Mouse (Mus musculus) liver, embryonic 14.5 days (tissue): ENCODE data around the gene Gprc5d. TPM values are rescaled to one million over a fixed set of nuclear protein-coding genes. Genes with fewer than 3 reads are reported as not detected.

Source experiments
- ATAC-seq: fragments of 200-750 bp; cut with Nextera tagmentation; 2 replicates; pipeline ENCODE4 v1.8.0; 2017; ENCODE audit warnings: moderate number of reproducible peaks, mild to moderate bottlenecking, moderate library complexity; ENCODE audit not compliant: insufficient read depth
- DNase-seq, 3 experiments: peaks; one replicate each; pipeline ENCODE4 v3.0.0-alpha.2; 2012 to 2013; ENCODE audit warnings: low read depth in 3 of 3, low spot score in 3 of 3
- H3K27ac ChIP-seq: fragments of 300-500 bp; sonication (generic); 2 replicates; pipeline ENCODE4 v1.5.1; 2014; ENCODE audit warnings: moderate library complexity, mild to moderate bottlenecking, control low read depth, inconsistent platforms
- H3K27me3 ChIP-seq: fragments of 300-500 bp; sonication (generic); 2 replicates; pipeline ENCODE4 v1.6.1; 2014; ENCODE audit warnings: mild to moderate bottlenecking, low read length, moderate library complexity; ENCODE audit not compliant: control insufficient read depth, insufficient read depth
- H3K36me3 ChIP-seq: fragments of 300-500 bp; sonication (generic); replicated peaks from 2 replicates; pipeline ENCODE4 v1.6.1; 2014; ENCODE audit warnings: low read depth; ENCODE audit not compliant: control insufficient read depth, insufficient read depth
- H3K4me1 ChIP-seq, 2 experiments: fragments of 200-500 bp in 1 of 2; fragments of 300-500 bp in 1 of 2; sonication (generic) in 1 of 2; replicated peaks; 2 replicates each; pipeline ENCODE4 v1.6.1; 2012 to 2014; ENCODE audit warnings: antibody characterized with exemption in 1 of 2, inconsistent platforms in 1 of 2, low read length in 1 of 2; ENCODE audit not compliant: control insufficient read depth in 2 of 2, insufficient read depth in 2 of 2
- H3K4me2 ChIP-seq: fragments of 300-500 bp; sonication (generic); 2 replicates; pipeline ENCODE4 v1.6.1; 2014; ENCODE audit warnings: low read depth, mild to moderate bottlenecking, control low read depth, moderate library complexity
- H3K4me3 ChIP-seq, 2 experiments: fragments of 200-500 bp in 1 of 2; fragments of 300-500 bp in 1 of 2; sonication (generic) in 1 of 2; 2 replicates each; pipeline ENCODE4 v1.5.1; 2012 to 2014; ENCODE audit warnings: low read depth in 2 of 2, low read length in 2 of 2, mild to moderate bottlenecking in 2 of 2, control low read depth in 1 of 2, inconsistent platforms in 1 of 2, moderate library complexity in 1 of 2; ENCODE audit not compliant: insufficient read depth in 1 of 2
- H3K9ac ChIP-seq: fragments of 300-500 bp; sonication (generic); replicated peaks from 2 replicates; pipeline ENCODE4 v1.6.1; 2014; ENCODE audit warnings: mild to moderate bottlenecking, control low read depth, moderate library complexity
- H3K9me3 ChIP-seq: fragments of 300-500 bp; sonication (generic); 2 replicates; pipeline ENCODE4 v1.6.1; 2016; ENCODE audit warnings: low read length, mixed read lengths; ENCODE audit not compliant: control insufficient read depth
- CTCF ChIP-seq: IDR thresholded peaks from 2 replicates; pipeline ENCODE4 v1.5.1; 2016; ENCODE audit warnings: antibody characterized with exemption, low read depth, control low read depth
- EP300 ChIP-seq: IDR thresholded peaks from 2 replicates; pipeline ENCODE4 v1.6.1; 2016; ENCODE audit warnings: antibody characterized with exemption, low read depth
- WGBS: fragments of 180-500 bp; shearing (Covaris S2); extraction: QIAGEN DNeasy Blood & Tissue Kit; methylation state at CpG from one replicate; pipeline ENCODE4 v1.1.7; 2014; ENCODE audit not compliant: insufficient replicate concordance; 5-methylcytosine and 5-hydroxymethylcytosine counted together
- polyA plus RNA-seq, 2 experiments: library from polyadenylated mRNA; depleted of rRNA in 1 of 2; stranded (reverse) in 1 of 2; unstranded in 1 of 2; fragments of >200 nt; fragmentation: Nextera tagmentation in 1 of 2; extraction: Ambion mirVana in 1 of 2; gene quantifications; 2 replicates each; pipeline versions ENCODE4 v1.2.1 to v1.2.3; 2012 to 2014

Gprc5d gene
- polyA plus RNA-seq, 2 experiments = 0.28 TPM; not detected in 1

GRCm38 (mm10) chr6:135156597-135156996 is 38.5 kb upstream of the Gprc5d start:
- Histone ChIP-seq H3K36me3 (peaks cover 43% of the 10 kb centered on the region), H3K27ac (no peak overlapping the region), H3K4me1 (peaks cover 2 to 18% of the 10 kb centered on the region in 2 experiments; a peak in 3 of 4 replicates), H3K4me2 (no peak overlapping the region), H3K9me3 (no peaks in the 10 kb centered on the region), H3K9ac (no peak overlapping the region), H3K4me3 (no peak overlapping the region), H3K27me3 (no peaks in the 10 kb centered on the region)
- TF ChIP-seq CTCF = no peak
- 0 out of 2 replicates have a peak, but pooled peaks have one; percentile 21 for TF ChIP-seq EP300
- no peak for DNase-seq
- WGBS = 40% methylated on average over 8 of the region's 8 CpGs
- peak; percentile 29 for ATAC-seq

GRCm38 (mm10) chr6:135153719-135154118 is 35.6 kb upstream of the Gprc5d start:
- peaks cover 0 to 15% of the 10 kb centered on the region in 2 experiments; a peak in 3 of 4 replicates for H3K4me1 ChIP-seq
- no peak overlapping the region for H3K9ac ChIP-seq
- TF ChIP-seq EP300 (no peak), CTCF (no peak)
- H3K36me3 ChIP-seq = peaks cover 59% of the 10 kb centered on the region
- no peaks in the 10 kb centered on the region for H3K9me3 ChIP-seq
- no peaks in the 10 kb centered on the region for H3K27me3 ChIP-seq
- H3K4me2 ChIP-seq = no peak overlapping the region
- ATAC-seq (no peak), DNase-seq (no peak)
- no peak overlapping the region for H3K4me3 ChIP-seq
- WGBS = 86% methylated on average over 5 of the region's 5 CpGs
- H3K27ac ChIP-seq = no peak overlapping the region

- no peak overlapping the region for H3K27ac ChIP-seq
- WGBS = 26% methylated on average over 5 of the region's 5 CpGs
- DNase-seq = peak in 1 of 3 experiments; percentile 50
- H3K4me2 ChIP-seq = no peak overlapping the region
- peaks cover 92% of the 10 kb centered on the region for H3K36me3 ChIP-seq
- peak; percentile 84 for TF ChIP-seq CTCF
- no peak for TF ChIP-seq EP300
- no peak overlapping the region for H3K9ac ChIP-seq
- H3K27me3 ChIP-seq = no peaks in the 10 kb centered on the region
- ATAC-seq = peak; percentile 42; the same call in 1 of the 2 replicates
- no peaks in the 10 kb centered on the region for H3K4me1 ChIP-seq
- H3K9me3 ChIP-seq = no peaks in the 10 kb centered on the region
- no peak overlapping the region for H3K4me3 ChIP-seq
These were observed 32.2 kb upstream of the Gprc5d start for GRCm38 (mm10) chr6:135150311-135150710.

GRCm38 (mm10) chr6:135149722-135150121 is 31.6 kb upstream of the Gprc5d start:
- DNase-seq (no peak), ATAC-seq (no peak)
- Histone ChIP-seq H3K9me3 (no peaks in the 10 kb centered on the region), H3K4me3 (no peak overlapping the region), H3K4me1 (no peaks in the 10 kb centered on the region), H3K36me3 (peaks cover 92% of the 10 kb centered on the region), H3K27me3 (no peaks in the 10 kb centered on the region), H3K27ac (no peak overlapping the region), H3K9ac (no peak overlapping the region), H3K4me2 (no peak overlapping the region)
- 84% methylated on average over 4 of the region's 4 CpGs for WGBS
- TF ChIP-seq EP300 (no peak), CTCF (peak; percentile 23; the same call in 1 of the 2 replicates)

GRCm38 (mm10) chr6:135149175-135149574 is 31.1 kb upstream of the Gprc5d start:
- no peak overlapping the region for H3K9ac ChIP-seq
- no peaks in the 10 kb centered on the region for H3K9me3 ChIP-seq
- peaks cover 92% of the 10 kb centered on the region for H3K36me3 ChIP-seq
- TF ChIP-seq EP300 (no peak), CTCF (no peak)
- DNase-seq (no peak), ATAC-seq (0 out of 2 replicates have a peak, but pooled peaks have one; percentile 9)
- H3K4me1 ChIP-seq = no peaks in the 10 kb centered on the region
- no peaks in the 10 kb centered on the region for H3K27me3 ChIP-seq
- H3K4me2 ChIP-seq = no peak overlapping the region
- 81% methylated on average over 4 of the region's 4 CpGs for WGBS
- no peak overlapping the region for H3K4me3 ChIP-seq
- H3K27ac ChIP-seq = no peak overlapping the region
